Mouse (Mus musculus) small intestine, adult 2 months (tissue): Measurements from ENCODE around the gene Il18.

ENCODE experiments used
- CTCF ChIP-seq: fragments of 200-500 bp; IDR thresholded peaks from 2 replicates; pipeline ENCODE4 v1.5.1; 2012; ENCODE audit warnings: low read depth, mild to moderate bottlenecking, control low read depth, inconsistent platforms, low read length, moderate library complexity, mixed read lengths; ENCODE audit not compliant: insufficient replicate concordance, insufficient read length; ENCODE audit errors: extremely low read depth
- POLR2A ChIP-seq: fragments of 200-500 bp; IDR thresholded peaks from 2 replicates; pipeline ENCODE4 v1.6.1; 2012; ENCODE audit warnings: low read depth, mild to moderate bottlenecking, control low read depth, inconsistent platforms, low read length, moderate library complexity

DNA sequence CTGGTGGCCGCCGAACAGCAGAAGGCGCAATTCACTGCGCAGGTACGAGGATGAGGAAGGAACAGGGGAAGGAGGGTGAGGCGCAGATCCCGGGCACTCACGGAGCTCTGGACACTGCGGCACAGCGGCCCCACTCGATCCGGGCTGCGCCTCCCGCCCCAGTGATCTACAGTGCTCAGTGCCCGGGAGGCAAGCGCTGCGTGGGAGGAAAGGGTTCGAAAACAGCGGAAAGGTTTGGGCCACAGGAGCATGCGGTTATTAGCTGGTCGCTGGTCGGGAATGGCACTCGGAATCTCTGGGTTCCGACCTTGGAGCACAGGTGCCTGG, 49.3 kb downstream of the Il18 start:
- TF ChIP-seq CTCF (no peak), POLR2A (no peak)
